Mouse (Mus musculus) liver, embryonic 11.5 days (tissue): ENCODE results near the gene Gm49425. TPM values are rescaled to one million over a fixed set of nuclear protein-coding genes. Genes with fewer than 3 reads are reported as not detected.
A peak's percentile ranks its signal among the peaks of the same experiment; 100 is the strongest.

Experiments
- ATAC-seq: fragments of 200-750 bp; cut with Nextera tagmentation; replicated peaks from 2 replicates; pipeline ENCODE4 v1.8.0; 2017; ENCODE audit warnings: moderate number of reproducible peaks, mild to moderate bottlenecking, moderate TSS enrichment, moderate library complexity; ENCODE audit not compliant: low FRiP score
- DNase-seq: peaks from one replicate; pipeline ENCODE4 v3.0.0-alpha.2; 2017; ENCODE audit warnings: low spot score
- H3K27ac ChIP-seq: fragments of 300-500 bp; sonication (generic); 2 replicates; pipeline ENCODE4 v1.5.1; 2014; ENCODE audit warnings: mild to moderate bottlenecking, low read depth, low read length, control low read depth
- H3K27me3 ChIP-seq: fragments of 300-500 bp; sonication (generic); replicated peaks from 2 replicates; pipeline ENCODE4 v1.6.1; 2014; ENCODE audit warnings: low read length, mixed read lengths; ENCODE audit not compliant: control insufficient read depth, insufficient read depth
- H3K36me3 ChIP-seq: fragments of 300-500 bp; sonication (generic); 2 replicates; pipeline ENCODE4 v1.6.1; 2014; ENCODE audit warnings: mild to moderate bottlenecking, low read length, moderate library complexity, mixed read lengths; ENCODE audit not compliant: control insufficient read depth, insufficient read depth
- H3K4me1 ChIP-seq: fragments of 300-500 bp; sonication (generic); replicated peaks from 2 replicates; pipeline ENCODE4 v1.6.1; 2014; ENCODE audit warnings: low read length, mixed read lengths; ENCODE audit not compliant: control insufficient read depth, insufficient read depth
- H3K4me2 ChIP-seq: fragments of 300-500 bp; sonication (generic); 2 replicates; pipeline ENCODE4 v1.6.1; 2014; ENCODE audit warnings: mild to moderate bottlenecking, control low read depth, moderate library complexity
- H3K4me3 ChIP-seq: fragments of 300-500 bp; sonication (generic); 2 replicates; pipeline ENCODE4 v1.5.1; 2014; ENCODE audit warnings: low read depth, low read length, control low read depth
- H3K9ac ChIP-seq: fragments of 300-500 bp; sonication (generic); 2 replicates; pipeline ENCODE4 v1.6.1; 2014; ENCODE audit warnings: low read depth, low read length, control low read depth
- H3K9me3 ChIP-seq: fragments of 300-500 bp; sonication (generic); 2 replicates; pipeline ENCODE4 v1.6.1; 2016; ENCODE audit warnings: low read length, inconsistent platforms, mixed read lengths; ENCODE audit not compliant: control insufficient read depth
- WGBS: fragments of 180-500 bp; shearing (Covaris S2); extraction: QIAGEN DNeasy Blood & Tissue Kit; methylation state at CpG from one replicate; pipeline ENCODE4 v1.1.7; 2014; 5-methylcytosine and 5-hydroxymethylcytosine counted together
- polyA plus RNA-seq: library from polyadenylated mRNA; unstranded; fragments of >200 nt; fragmentation: Nextera tagmentation; extraction: Ambion mirVana; gene quantifications from 2 replicates; pipeline ENCODE4 v1.2.1, GENCODE M21; 2014

The Gm49425 gene
- polyA plus RNA-seq, 1 experiment from 2014 or later = not detected

DNA sequence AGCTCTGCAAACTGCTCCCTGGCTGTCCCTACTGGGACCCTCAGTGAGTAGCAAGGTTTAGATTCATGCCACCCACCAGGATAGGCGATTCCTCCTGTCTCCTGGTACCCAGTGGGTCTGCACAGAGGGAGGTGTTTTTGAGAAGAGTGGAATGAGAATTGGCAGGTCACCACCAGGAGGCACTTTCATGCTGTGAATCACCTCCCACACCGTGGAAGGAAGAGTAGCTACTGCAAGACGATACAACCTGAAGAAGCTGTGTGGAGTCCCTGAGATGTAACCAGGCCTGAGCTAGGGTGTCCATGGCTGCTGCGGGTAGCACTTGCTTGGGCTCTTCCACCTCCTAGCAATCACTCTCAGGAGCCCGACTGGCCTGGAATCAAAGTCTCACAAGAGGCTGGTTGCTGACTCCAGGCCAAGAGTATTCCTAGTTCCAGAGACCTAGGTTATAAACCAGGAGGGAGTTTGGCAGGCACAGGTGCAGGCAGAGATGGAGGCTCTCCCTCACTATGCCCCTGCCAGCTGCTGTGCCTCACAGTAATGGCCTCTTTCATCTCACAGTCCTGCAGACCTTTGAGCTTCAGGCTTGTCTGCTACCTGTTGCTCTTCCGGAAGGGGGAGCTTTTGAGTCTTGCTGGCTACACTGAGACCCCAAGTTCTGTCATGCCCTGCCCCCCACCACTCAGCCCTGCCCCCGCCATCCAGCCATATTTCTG, 21.0 kb upstream of the Gm49425 start:
- H3K4me2 ChIP-seq = no peak overlapping the region
- H3K9ac ChIP-seq = no peak overlapping the region
- H3K27ac ChIP-seq = no peak overlapping the region
- WGBS = 43% methylated on average over 7 of the region's 7 CpGs
- H3K9me3 ChIP-seq = no peaks in the 10 kb centered on the region
- no peak overlapping the region for H3K4me3 ChIP-seq
- no peaks in the 10 kb centered on the region for H3K36me3 ChIP-seq
- DNase-seq = no peak
- no peak for ATAC-seq
- H3K27me3 ChIP-seq = no peaks in the 10 kb centered on the region
- H3K4me1 ChIP-seq = no peaks in the 10 kb centered on the region

DNA sequence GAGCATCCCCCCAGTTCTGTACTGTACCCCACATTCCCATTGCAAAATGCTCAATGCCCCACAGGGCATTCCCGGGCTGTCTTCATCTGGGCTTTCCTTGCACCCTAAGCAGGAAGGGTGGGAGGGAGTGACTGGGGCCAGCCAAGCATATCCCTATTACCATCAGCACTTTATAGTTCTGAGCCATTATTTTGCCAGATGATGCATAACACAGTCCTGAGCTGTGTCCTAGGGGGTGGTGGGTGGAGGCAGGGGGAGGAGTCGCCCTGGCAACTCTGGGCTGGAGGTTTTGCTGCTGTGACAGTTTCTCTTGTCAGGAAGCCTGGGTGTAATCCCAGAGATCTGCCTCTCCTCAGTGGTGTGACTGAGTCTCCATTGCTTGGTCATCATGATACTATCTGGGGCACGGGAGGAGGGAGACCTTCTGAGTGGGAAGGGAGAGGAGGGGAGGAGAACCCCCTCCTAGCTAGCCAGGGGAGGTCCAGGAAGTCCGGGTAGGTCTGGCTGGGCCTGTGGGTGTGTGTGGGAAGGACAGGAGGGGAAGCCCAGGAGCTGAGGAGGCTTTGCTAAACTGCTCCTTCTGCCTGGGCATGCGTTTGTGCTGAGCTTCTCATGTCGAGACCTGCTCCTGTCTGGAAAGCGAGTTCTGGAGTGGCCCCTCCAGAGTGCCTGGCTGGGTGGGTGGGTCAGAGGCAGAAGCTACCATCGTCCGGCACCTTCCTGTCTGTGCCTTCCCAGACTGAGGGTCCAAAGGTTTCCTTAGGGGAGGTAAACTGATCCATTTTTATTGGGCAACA, 19.2 kb upstream of the Gm49425 start:
- Histone ChIP-seq H3K4me1 (no peaks in the 10 kb centered on the region), H3K9me3 (no peaks in the 10 kb centered on the region), H3K27ac (no peak overlapping the region), H3K4me2 (no peak overlapping the region), H3K9ac (no peak overlapping the region), H3K4me3 (no peak overlapping the region), H3K36me3 (no peaks in the 10 kb centered on the region), H3K27me3 (no peaks in the 10 kb centered on the region)
- ATAC-seq (no peak), DNase-seq (no peak)
- WGBS = 50% methylated on average over 9 of the region's 9 CpGs

DNA sequence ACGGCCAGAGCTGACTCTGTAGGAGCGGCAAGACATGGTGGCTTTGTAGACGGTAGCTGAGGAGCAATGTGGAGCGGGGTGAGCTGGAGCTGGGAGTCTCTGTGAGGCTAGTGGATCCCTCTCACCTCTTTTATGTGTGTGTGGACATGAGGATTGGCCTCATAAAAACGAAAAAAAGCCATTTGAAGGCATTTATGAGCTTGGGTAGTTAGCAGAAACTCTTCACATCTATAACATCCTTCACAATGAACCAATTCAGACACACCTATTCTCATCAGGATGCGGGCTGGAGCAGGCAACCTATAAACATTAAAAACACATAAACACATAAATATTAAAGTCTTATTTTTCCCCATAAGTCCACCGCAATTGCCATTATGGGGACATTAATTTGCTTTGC, 15.7 kb upstream of the Gm49425 start, which contains the start of gene Krt84:
Krt84 (minus strand) TSS at position 101 of the 400 bp plus-strand sequence.
- no peak within 1 kb of the TSS for H3K27ac ChIP-seq

DNA sequence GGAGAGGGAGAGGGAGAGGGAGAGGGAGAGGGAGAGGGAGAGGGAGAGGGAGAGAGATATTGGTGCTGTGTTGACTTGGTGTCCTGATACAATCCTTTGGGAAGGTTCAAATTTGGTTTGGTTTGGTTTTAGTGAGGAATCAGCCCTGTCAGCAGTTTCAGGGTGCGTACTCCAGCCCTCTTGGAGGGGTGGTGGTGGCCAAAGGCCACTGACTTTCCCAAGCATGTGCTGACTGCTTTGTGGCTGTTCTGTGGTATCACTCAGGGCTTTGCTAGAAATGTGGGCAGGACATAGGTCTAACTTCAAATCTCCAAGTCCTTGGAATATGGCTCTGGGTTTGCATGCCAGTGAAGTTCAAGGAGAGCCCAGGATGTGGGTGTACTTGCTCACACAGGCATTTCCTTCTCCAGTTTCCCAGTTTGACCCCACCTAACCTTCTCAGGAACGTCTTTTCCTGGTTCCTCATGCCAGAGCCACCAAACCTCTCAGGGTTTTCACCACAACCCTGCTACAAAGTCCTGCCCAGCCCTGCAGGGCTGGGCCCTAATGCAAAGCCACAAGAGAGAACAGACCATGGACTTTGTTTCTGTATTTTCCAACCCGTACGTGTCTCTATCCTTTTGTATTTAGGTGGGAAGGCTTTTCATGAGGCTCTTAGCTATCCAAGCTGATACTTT, 5.6 kb upstream of the Gm49425 start:
- Histone ChIP-seq H3K27me3 (peaks cover 2% of the 10 kb centered on the region; the same call in 1 of the 2 replicates), H3K9ac (no peak overlapping the region), H3K4me1 (no peaks in the 10 kb centered on the region), H3K4me2 (no peak overlapping the region), H3K27ac (no peak overlapping the region), H3K36me3 (no peaks in the 10 kb centered on the region), H3K4me3 (no peak overlapping the region), H3K9me3 (no peaks in the 10 kb centered on the region)
- DNase-seq = no peak
- 67% methylated on average over 4 of the region's 4 CpGs for WGBS
- ATAC-seq = no peak

More for the DNA sequence above, 15.7 kb upstream of the Gm49425 start, which contains the start of gene Krt84:
- H3K4me2 ChIP-seq = no peak within 1 kb of the TSS
- ATAC-seq (no peak), DNase-seq (no peak)
- no peaks in the 10 kb centered on the region for H3K4me1 ChIP-seq
- 76% methylated on average over 7 of the region's 7 CpGs for WGBS
- H3K36me3 ChIP-seq = no peaks in the 10 kb centered on the region
- no peak within 1 kb of the TSS for H3K4me3 ChIP-seq
- H3K27me3 ChIP-seq = no peaks in the 10 kb centered on the region
- H3K9me3 ChIP-seq = no peaks in the 10 kb centered on the region
- no peak within 1 kb of the TSS for H3K9ac ChIP-seq

DNA sequence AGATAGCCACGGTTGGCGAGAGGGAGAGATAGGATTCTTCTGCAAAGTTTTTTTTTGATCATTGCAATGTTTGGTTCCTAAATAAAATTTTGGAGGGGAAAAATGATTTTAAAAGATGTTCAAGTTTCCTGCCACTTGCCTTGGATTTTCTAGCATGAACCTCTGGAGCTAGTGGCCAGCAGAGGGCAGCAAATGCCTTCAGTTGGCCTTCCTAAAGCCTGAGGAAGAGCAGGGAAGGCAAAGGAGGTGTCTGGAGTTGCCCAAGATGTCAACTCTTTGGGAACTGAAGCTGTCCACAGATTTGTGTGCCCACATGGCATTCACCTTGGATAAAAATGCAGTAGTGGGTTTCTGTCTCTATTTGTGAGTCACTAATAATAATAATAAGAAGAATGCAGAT, 2.7 kb upstream of the Gm49425 start:
- ATAC-seq = no peak
- Histone ChIP-seq H3K4me2 (no peak overlapping the region), H3K9ac (no peak overlapping the region), H3K27me3 (no peaks in the 10 kb centered on the region; the same call in 1 of the 2 replicates), H3K9me3 (no peaks in the 10 kb centered on the region), H3K27ac (no peak overlapping the region), H3K36me3 (no peaks in the 10 kb centered on the region), H3K4me1 (no peaks in the 10 kb centered on the region), H3K4me3 (no peak overlapping the region)
- 10% methylated on average over 2 of the region's 2 CpGs for WGBS
- peak; percentile 43 for DNase-seq

DNA sequence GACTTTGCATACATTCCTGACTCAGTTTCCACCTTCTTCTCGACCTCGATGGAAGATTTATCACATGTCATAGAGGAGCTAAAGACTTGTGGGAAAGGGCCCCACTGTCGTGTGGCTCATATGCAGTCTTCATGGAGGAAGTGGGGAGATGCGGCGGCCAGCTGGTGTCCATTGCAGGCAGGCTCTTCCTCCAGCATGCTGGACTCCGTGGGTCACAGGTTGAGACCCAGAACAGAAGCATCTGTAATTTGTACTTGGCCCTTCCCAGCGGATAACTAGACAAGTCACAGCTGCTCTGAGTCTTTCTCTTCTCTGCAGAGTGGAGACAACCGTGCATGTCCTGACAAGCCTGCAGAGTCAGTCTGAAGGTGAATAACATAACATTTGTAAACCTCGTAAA, 8.8 kb downstream of the Gm49425 start:
- Histone ChIP-seq H3K4me2 (no peak overlapping the region), H3K9me3 (no peaks in the 10 kb centered on the region), H3K4me3 (no peak overlapping the region), H3K27ac (no peak overlapping the region), H3K36me3 (no peaks in the 10 kb centered on the region), H3K9ac (no peak overlapping the region), H3K4me1 (no peaks in the 10 kb centered on the region), H3K27me3 (no peaks in the 10 kb centered on the region)
- DNase-seq (no peak), ATAC-seq (no peak)
- WGBS = 66% methylated on average over 9 of the region's 9 CpGs

DNA sequence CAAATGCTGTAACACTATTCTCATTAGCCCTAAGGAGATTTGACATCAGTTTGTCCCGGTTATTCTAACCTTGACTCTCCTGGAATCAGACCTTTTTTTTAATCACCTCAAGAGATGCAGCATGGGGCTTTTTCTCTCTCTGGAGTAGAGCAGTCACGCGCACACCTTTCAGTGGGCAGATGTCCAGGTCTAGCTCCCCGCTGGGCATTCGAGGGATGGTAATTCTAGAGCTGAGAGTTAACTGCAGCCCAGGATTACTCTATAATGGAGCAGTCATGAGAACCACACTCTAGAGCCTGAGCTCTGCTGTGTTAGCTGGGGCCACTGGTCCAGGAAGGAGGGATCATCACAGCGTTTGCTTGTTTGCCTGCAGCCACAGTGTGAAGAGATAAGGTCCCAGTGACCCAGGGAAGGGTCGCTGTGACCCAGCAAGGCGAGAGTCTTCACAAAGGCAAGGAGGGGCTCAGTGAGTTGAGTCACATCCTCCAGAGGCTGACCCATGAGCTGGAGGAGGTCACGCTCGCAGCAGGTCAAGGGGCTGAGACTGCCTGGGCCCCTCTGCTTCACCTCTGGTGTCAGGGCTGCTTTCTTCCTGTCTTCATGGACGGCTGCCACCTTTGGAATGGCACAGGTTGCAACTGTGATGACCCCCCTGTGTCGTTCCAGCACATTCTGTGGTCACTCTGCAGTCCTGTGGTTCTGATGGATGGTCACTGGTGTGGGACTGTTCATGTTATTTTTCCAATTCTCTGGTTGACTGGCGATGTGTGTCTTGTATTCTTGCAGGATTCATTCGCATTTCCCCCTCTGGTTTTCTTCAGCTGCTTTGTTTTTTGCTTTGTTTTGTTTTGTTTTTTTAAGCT, 9.9 kb downstream of the Gm49425 start:
- no peak for DNase-seq
- Histone ChIP-seq H3K4me2 (no peak overlapping the region), H3K9ac (no peak overlapping the region), H3K9me3 (no peaks in the 10 kb centered on the region), H3K27me3 (no peaks in the 10 kb centered on the region), H3K27ac (no peak overlapping the region), H3K4me3 (no peak overlapping the region), H3K36me3 (no peaks in the 10 kb centered on the region), H3K4me1 (no peaks in the 10 kb centered on the region)
- 41% methylated on average over 14 of the region's 14 CpGs for WGBS
- no peak for ATAC-seq

DNA sequence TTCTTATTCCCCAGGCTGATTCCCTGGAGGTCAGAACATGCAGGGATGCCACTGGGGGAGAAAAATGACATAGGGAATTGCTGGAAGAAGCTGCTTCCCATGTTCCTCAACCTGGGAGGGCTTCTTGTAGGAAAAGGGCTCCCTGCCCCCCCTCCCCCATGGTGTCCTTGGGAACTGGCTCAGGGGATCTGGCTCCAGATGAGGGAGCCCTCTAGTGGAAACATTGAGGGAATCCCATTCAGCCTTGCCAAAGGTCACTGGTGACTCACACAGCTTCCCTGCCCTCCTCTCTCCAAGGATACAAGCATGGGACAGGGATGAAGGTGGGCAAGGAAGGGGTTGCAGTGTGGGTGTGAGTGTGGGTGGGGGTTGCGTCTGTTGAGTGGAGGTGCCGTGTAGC, 19.9 kb downstream of the Gm49425 start:
- ATAC-seq (no peak), DNase-seq (no peak)
- no peak overlapping the region for H3K9ac ChIP-seq
- no peak overlapping the region for H3K4me3 ChIP-seq
- H3K4me2 ChIP-seq = no peak overlapping the region
- no peaks in the 10 kb centered on the region for H3K9me3 ChIP-seq
- no peaks in the 10 kb centered on the region for H3K27me3 ChIP-seq
- H3K27ac ChIP-seq = no peak overlapping the region
- H3K4me1 ChIP-seq = no peaks in the 10 kb centered on the region; the same call in 1 of the 2 replicates
- WGBS = 82% methylated on average over 2 of the region's 2 CpGs
- H3K36me3 ChIP-seq = no peaks in the 10 kb centered on the region
